Mouse (Mus musculus) stomach, postnatal 0 days (tissue): ENCODE results near the gene Zfp804a. TPM values are rescaled to one million over a fixed set of nuclear protein-coding genes. Genes with fewer than 3 reads are reported as not detected.

Source experiments
- ATAC-seq: fragments of 200-750 bp; cut with Nextera tagmentation; 2 replicates; pipeline ENCODE4 v1.8.0; 2017; ENCODE audit not compliant: low FRiP score, low TSS enrichment
- DNase-seq: peaks from one replicate; pipeline ENCODE4 v3.0.0-alpha.2; 2016; ENCODE audit warnings: low spot score
- H3K27ac ChIP-seq: fragments of 300-500 bp; sonication (generic); replicated peaks from 2 replicates; pipeline ENCODE4 v1.5.1; 2014; ENCODE audit warnings: mild to moderate bottlenecking, control low read depth
- H3K27me3 ChIP-seq: fragments of 300-500 bp; sonication (generic); 2 replicates; pipeline ENCODE4 v1.6.1; 2014; ENCODE audit warnings: low read length; ENCODE audit not compliant: control insufficient read depth, insufficient read depth
- H3K36me3 ChIP-seq: fragments of 300-500 bp; sonication (generic); 2 replicates; pipeline ENCODE4 v1.6.1; 2014; ENCODE audit warnings: low read length, mixed read lengths; ENCODE audit not compliant: control insufficient read depth, insufficient read depth
- H3K4me1 ChIP-seq: fragments of 300-500 bp; sonication (generic); replicated peaks from 2 replicates; pipeline ENCODE4 v1.6.1; 2014; ENCODE audit warnings: antibody characterized with exemption; ENCODE audit not compliant: control insufficient read depth, insufficient read depth
- H3K4me2 ChIP-seq: fragments of 300-500 bp; sonication (generic); replicated peaks from 2 replicates; pipeline ENCODE4 v1.6.1; 2014; ENCODE audit warnings: low read depth, mild to moderate bottlenecking, control low read depth, moderate library complexity
- H3K4me3 ChIP-seq: fragments of 300-500 bp; sonication (generic); 2 replicates; pipeline ENCODE4 v1.5.1; 2014; ENCODE audit warnings: low read depth, low read length, control low read depth
- H3K9ac ChIP-seq: fragments of 300-500 bp; sonication (generic); 2 replicates; pipeline ENCODE4 v1.6.1; 2014; ENCODE audit warnings: mild to moderate bottlenecking, low read length, control low read depth, mixed read lengths
- H3K9me3 ChIP-seq: fragments of 300-500 bp; sonication (generic); 2 replicates; pipeline ENCODE4 v1.6.1; 2016; ENCODE audit warnings: low read length; ENCODE audit not compliant: control insufficient read depth
- CTCF ChIP-seq: IDR thresholded peaks from 2 replicates; pipeline ENCODE4 v1.5.1; 2016; ENCODE audit warnings: antibody characterized with exemption, low read depth, mild to moderate bottlenecking, moderate library complexity
- EP300 ChIP-seq: optimal IDR thresholded peaks from 2 replicates; pipeline ENCODE3; 2016; ENCODE audit warnings: antibody characterized with exemption
- WGBS: fragments of 180-500 bp; shearing (Covaris S2); extraction: QIAGEN DNeasy Blood & Tissue Kit; methylation state at CpG from one replicate; pipeline ENCODE4 v1.1.7; 2014; 5-methylcytosine and 5-hydroxymethylcytosine counted together
- polyA plus RNA-seq: library from polyadenylated mRNA; unstranded; fragments of >200 nt; fragmentation: Nextera tagmentation; extraction: Ambion mirVana; gene quantifications from 2 replicates; pipeline ENCODE4 v1.2.1, GENCODE M21; 2015

Gene Zfp804a
- polyA plus RNA-seq, 1 experiment from 2014 or later: 0.75 TPM

GRCm38 (mm10) chr2:82067912-82068311 is 14.9 kb downstream of the Zfp804a start:
- H3K36me3 ChIP-seq: no peaks in the 10 kb centered on the region
- ATAC-seq (no peak), DNase-seq (no peak)
- no peak overlapping the region for H3K4me2 ChIP-seq
- H3K4me1 ChIP-seq: no peaks in the 10 kb centered on the region
- H3K27me3 ChIP-seq: no peaks in the 10 kb centered on the region
- H3K27ac ChIP-seq: no peak overlapping the region
- WGBS: 80% methylated on average over 1 of the region's 1 CpGs
- H3K9me3 ChIP-seq: no peaks in the 10 kb centered on the region
- no peak overlapping the region for H3K4me3 ChIP-seq
- TF ChIP-seq CTCF (no peak), EP300 (no peak)
- no peak overlapping the region for H3K9ac ChIP-seq

DNA sequence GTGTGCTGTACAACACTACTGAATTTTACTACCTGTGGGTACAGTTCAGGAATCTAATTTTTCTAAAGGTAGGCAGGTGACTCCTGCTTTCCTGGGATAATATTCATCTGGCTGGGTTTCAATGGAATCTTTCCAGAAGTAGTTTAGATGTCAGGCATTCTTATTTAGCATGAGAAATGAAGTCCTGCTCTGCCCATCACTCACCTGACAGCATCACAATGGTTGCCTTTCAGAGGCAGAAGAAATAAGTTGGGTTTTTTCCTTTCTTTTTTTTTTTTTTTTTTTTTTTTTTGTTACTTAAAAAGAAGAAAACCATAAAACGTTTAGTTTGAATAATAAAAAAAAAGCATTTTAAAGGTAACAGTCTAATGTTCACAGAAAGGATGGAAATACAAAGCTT is 16.1 kb downstream of the Zfp804a start:
- no peak overlapping the region for H3K27ac ChIP-seq
- TF ChIP-seq CTCF (no peak), EP300 (no peak)
- no peaks in the 10 kb centered on the region for H3K36me3 ChIP-seq
- no peaks in the 10 kb centered on the region for H3K27me3 ChIP-seq
- no peak for ATAC-seq
- H3K4me2 ChIP-seq: no peak overlapping the region
- H3K4me3 ChIP-seq: no peak overlapping the region
- 53% methylated on average over 1 of the region's 1 CpGs for WGBS
- H3K9me3 ChIP-seq: no peaks in the 10 kb centered on the region
- DNase-seq: no peak
- H3K4me1 ChIP-seq: no peaks in the 10 kb centered on the region
- H3K9ac ChIP-seq: no peak overlapping the region

DNA sequence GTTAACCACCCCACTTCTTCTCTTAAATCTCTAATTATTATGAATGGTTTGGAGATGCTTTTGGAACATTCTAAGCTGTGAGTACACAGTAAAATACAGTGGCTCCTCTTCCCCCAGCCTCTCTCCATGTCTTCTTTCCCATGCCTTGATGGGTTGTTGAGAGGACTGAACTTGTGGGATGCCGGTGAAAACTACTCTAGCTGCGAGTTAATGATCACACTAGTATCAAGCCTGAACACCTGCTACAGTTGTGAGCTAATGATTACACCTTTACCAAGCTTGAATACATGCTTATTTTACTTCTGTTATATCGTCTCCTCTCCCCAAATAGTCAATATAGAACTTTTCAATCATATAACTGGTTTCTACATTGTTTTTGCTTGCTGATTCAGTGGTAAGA is 23.9 kb downstream of the Zfp804a start:
- H3K27ac ChIP-seq: no peak overlapping the region
- TF ChIP-seq EP300: no peak
- no peak for TF ChIP-seq CTCF
- DNase-seq (no peak), ATAC-seq (no peak)
- H3K4me1 ChIP-seq: no peaks in the 10 kb centered on the region
- H3K9ac ChIP-seq: no peak overlapping the region
- no peak overlapping the region for H3K4me3 ChIP-seq
- H3K27me3 ChIP-seq: no peaks in the 10 kb centered on the region
- H3K36me3 ChIP-seq: no peaks in the 10 kb centered on the region
- H3K9me3 ChIP-seq: no peaks in the 10 kb centered on the region
- 75% methylated on average over 3 of the region's 3 CpGs for WGBS
- no peak overlapping the region for H3K4me2 ChIP-seq

DNA sequence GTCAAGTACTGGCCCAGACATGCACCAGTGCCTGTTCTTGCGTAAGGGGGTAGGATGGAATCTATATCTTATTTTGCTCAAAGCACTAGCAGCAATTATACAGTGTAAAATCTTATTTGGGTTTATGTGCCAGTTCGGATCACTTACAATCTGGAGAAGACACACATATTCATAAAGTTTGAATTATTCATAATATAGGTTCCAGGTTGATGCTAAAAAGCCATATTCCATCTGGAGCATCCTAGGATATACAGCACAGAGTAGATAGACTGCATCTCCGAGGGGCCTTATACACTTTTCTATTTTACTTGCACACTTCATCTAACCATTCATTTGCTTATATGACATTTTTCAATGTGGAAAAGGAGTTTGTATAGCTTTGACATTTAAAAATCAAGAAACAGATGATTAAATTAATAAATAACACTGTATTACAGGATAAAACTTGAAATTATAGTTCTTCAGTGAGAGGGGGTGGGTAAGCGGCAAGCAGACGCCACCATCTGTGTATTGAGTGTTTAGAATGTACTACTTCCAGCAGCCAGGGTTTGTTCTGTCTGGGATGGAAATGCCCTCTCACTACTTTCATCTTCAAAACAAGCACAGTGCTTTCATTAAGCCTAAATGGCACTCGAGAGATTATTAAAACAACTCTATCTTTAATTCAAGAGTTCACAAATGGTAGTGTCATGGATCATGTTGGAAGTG is 25.4 kb downstream of the Zfp804a start:
- H3K36me3 ChIP-seq: no peaks in the 10 kb centered on the region
- TF ChIP-seq EP300 (no peak), CTCF (no peak)
- H3K27ac ChIP-seq: no peak overlapping the region
- no peak overlapping the region for H3K4me3 ChIP-seq
- ATAC-seq: no peak
- no peak overlapping the region for H3K9ac ChIP-seq
- no peak overlapping the region for H3K4me2 ChIP-seq
- H3K27me3 ChIP-seq: no peaks in the 10 kb centered on the region
- DNase-seq: no peak
- 75% methylated on average over 6 of the region's 6 CpGs for WGBS
- H3K9me3 ChIP-seq: no peaks in the 10 kb centered on the region
- no peaks in the 10 kb centered on the region for H3K4me1 ChIP-seq

DNA sequence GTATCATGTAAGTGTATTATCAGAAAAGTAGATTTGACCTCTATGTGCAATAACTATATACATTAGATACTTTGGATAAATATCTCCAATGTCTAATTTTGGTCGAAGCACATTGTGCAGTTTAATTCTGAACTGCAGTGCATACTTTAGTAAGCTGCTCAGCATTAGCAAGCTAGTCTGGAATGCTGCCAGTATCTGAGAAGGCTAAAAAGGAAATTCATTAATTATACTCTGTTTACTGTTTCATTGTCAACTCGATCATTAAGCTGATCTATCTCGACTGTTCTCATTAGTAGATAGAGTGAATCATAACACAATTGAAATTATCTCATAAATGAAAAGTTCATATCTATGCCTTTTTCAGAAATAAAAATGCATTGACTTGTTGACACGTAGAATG is 27.7 kb downstream of the Zfp804a start:
- no peaks in the 10 kb centered on the region for H3K4me1 ChIP-seq
- no peak for ATAC-seq
- TF ChIP-seq CTCF: no peak
- TF ChIP-seq EP300: no peak
- H3K27ac ChIP-seq: no peak overlapping the region
- no peaks in the 10 kb centered on the region for H3K27me3 ChIP-seq
- WGBS: 31% methylated on average over 4 of the region's 4 CpGs
- H3K36me3 ChIP-seq: no peaks in the 10 kb centered on the region
- H3K9me3 ChIP-seq: no peaks in the 10 kb centered on the region
- no peak overlapping the region for H3K4me2 ChIP-seq
- no peak overlapping the region for H3K9ac ChIP-seq
- DNase-seq: no peak
- H3K4me3 ChIP-seq: no peak overlapping the region

DNA sequence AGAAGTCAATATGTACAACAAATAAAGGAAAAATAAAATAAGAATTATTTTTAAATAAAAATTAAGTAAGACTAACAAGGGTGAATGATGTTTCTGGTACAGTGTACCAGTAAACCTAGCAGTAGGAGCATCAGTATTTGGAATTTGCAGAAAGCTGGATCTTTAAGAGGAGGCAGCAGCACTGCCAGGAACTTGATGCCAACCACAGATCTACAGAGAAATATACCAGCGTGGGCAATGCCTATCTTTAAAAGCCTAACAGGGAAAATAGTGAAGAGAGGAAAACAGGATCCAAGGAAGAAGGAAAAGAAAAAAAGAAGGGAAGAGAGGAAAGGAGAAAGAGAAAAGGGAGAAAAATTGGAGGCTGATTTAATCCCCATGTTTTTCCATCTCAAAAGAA is 60.1 kb downstream of the Zfp804a start:
- no peak for DNase-seq
- ATAC-seq: no peak
- Histone ChIP-seq H3K4me1 (no peaks in the 10 kb centered on the region), H3K27me3 (no peaks in the 10 kb centered on the region), H3K4me3 (no peak overlapping the region), H3K36me3 (no peaks in the 10 kb centered on the region), H3K27ac (no peak overlapping the region), H3K9me3 (no peaks in the 10 kb centered on the region), H3K9ac (no peak overlapping the region), H3K4me2 (no peak overlapping the region)
- WGBS: 66% methylated on average over 1 of the region's 1 CpGs
- TF ChIP-seq EP300 (no peak), CTCF (no peak)
